Mouse (Mus musculus): ENCODE data around the gene Rnf207. TPM values are rescaled to one million over a fixed set of nuclear protein-coding genes. Genes with fewer than 3 reads are reported as not detected.

The Rnf207 gene
- total RNA-seq, 2 experiments from 2014 or later, result 8.7 to 11.1 TPM

DNA sequence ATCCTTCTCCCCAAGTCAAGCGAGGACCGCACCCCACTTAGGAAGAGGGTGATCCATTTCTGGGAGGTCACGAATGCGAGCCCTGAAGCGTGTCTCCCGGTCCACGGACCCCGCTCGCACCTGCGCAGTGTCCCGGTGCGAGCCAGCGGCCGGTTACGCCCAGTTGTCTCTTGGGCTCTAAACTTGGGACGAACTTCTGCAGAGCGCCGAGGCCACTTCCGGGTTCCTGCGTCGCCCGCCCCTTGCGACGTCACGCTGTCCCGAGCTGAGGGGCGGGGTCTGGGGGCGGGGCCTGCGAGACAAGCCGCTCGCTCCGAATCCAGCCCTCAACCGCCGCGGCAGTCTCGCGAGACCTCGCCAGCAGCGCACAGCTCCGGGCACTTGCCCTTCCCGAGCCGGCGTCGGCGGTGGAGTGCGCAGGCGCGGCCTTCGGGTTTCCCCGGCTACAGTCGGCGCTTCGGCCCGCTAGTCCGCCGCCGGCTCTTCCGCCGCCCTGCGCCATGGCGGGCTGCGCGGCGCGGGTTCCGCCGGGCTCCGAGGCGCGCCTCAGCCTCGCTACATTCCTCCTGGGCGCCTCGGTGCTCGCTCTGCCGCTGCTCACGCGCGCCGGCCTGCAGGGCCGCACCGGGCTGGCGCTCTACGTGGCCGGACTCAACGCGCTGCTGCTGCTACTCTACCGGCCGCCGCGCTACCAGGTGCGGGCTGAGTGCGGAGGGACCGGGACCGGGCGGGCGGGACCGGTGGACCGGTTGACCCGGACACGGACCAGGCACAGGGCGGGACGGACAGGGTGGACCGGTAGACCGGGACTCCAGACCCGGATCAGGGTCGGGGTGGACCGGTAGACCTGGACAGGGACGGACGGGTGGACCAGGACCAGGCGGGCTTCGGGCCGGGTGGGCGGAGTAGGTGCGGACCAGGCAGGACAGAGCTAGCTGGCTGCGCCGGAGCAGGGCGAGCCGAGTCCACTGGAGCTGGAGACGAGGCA is 21.6 kb downstream of the Rnf207 start, which contains the start of gene Icmt:
TSS of gene Icmt (plus strand) at position 354 of the 988 bp plus-strand sequence.
- DNase-seq (ENCODE audit: low spot score in 2 of 2), result peak; percentile 99

DNA sequence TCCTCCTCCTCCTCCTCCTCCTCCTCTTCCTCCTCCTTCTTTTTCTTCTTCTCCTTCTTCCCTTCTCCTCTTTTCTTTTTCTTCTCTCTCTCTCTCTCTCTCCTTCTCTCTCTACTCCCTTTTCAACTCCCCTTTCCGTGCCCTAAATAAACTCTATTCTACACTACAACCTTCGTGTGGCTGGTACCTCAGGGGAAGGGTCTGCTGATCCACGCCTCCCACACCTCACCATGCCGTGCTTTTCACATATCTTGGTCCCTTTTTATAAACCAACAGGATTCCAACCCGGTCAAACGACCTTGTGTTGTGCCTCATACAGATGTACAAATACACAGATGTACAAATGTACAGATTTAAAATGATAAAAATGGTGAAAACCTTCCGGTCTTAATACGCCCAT is 22.4 kb downstream of the Rnf207 start:
- intact Hi-C loops (cut with DNase I), result no loop called here
- no peak for DNase-seq (ENCODE audit: low spot score in 2 of 2)

More for the DNA sequence above, 21.6 kb downstream of the Rnf207 start, which contains the start of gene Icmt:
- intact Hi-C loops (cut with DNase I), result no loop called here

DNA sequence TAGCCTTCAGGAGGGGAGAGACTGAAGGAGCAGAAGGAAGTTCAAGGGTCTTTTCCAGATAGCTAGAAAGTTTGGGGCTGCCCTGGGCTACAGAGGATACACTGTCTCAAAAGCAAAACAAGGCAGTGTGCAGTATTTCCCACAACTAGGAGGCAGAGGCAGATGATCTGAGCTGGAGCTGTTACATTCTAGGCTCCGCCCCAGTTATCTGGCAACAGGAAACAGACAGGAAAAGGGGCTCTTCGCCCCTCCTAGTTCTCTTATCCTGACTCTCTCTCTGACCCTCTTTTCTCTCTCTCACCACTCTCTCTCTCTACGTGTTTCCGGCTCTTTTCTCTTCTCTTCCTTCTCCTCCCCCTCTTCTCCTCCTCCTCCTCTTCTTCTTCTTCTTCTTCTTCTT is 22.9 kb downstream of the Rnf207 start:
- no peak for DNase-seq (ENCODE audit: low spot score in 2 of 2)
- intact Hi-C loops (cut with DNase I), result no loop called here

DNA sequence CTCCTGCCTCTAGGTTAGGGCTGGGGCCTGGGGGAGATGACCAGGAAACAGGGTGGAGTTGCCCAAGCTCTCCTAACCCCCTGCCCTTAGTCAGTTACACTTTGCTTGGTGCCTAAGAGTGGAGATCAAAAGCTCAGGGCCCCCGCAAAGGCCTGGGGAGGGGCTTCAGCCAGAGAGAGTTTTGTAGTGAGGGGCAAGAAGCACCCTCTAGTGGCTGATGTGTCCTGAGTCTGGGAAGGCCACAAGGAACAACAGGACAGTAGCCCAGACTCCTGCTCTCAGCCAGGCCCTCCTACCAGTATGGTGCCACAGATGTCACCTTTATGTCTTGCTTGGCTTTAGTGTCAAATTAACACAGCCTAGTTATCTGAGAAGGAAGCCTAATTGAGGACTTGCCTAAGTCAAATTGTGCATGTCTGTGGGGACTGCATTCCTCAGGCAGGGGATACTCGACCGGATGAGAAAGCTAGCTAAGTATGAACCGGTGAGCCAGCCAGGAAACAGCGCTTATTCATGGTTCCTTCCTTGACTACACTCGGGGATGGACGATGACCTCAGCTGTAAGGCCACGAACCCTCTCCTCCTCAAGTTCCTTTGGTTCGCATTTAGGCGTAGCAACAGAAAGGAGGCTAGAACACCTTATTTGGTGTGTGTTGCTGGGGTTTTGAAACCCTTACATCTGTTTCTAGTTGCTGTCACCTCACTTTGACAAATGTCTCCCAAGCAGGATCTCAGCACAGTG is 24.4 kb downstream of the Rnf207 start:
- DNase-seq (ENCODE audit: low spot score in 2 of 2), result no peak
- intact Hi-C loops (cut with DNase I), result no loop called here

DNA sequence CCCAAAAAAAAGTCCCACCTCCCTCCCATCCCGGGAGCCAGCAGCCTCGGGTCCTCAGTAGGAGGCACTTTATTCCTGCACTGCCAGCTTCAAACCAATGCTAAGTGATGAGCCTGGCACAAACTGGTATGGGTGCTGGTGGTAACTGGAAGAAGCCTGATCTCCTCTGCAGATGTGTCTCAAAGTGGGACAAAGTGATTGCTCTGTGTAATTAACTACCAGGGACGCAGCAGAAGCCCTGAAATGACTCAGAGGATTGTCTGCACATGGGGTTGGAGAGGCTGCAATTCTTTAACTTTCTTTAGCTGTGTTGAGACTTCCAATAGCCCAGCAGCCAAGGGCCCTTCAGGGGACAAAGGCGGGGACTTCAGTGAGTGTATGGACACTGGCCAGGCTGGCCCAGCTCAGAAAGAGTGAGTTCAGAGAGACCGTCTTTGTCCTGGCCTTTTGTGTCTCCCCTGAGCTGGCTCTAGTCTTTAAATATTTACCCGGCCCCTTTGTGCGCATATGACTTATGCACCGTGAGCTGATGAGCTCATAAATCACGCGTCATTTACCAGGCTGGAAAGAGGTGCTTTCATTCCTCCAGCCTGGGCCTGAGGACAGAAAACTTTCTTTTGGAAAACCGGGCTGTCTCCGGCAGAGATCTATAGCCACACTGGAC is 26.6 kb downstream of the Rnf207 start:
- DNase-seq (ENCODE audit: low spot score in 2 of 2), result no peak

DNA sequence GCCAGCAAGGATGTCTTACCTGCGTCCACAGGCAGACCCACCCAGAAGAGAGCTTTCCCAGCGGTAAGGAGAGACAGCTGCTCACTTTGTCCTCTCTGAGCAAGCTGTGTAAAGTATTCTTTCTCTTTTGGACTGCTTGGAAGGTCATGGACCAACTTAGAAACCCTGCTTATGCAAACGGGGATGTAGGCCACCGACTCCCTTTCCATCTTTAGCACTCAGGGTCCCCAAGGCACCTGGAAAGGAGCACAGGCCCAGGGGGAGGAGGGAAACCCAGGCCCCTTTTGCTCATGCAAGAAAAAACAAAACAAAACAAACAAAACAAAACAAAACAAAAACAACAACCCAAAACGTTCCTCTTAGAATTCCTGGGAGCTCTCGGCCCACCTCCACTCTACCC is 27.2 kb downstream of the Rnf207 start, which contains the start of gene Hes3:
TSS of gene Hes3 (minus strand) at position 101 of the 400 bp plus-strand sequence.
- no peak for DNase-seq (ENCODE audit: low spot score in 2 of 2)
- intact Hi-C loops (cut with DNase I), result no loop called here

More for the DNA sequence above, 26.6 kb downstream of the Rnf207 start:
- intact Hi-C loops (cut with DNase I), result no loop called here

DNA sequence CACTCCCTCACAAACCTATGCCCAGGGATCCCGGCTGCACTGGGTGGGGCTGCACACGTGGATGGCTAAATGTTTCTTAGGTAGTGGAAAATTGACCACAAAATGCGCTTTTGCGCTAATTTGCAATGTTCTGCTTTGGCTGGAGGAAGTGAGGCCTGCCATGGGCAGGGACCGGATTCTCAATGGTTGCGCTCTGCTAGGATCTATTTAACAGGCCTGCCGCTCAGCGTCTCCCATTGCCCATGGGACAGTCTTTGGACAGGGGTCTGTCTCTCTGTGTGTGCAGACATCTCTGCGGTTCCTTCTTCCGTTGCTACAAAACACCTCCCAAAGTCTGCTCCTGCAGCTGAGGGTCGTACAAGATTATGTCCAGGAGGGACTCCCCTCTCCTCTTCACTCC is 27.8 kb downstream of the Rnf207 start:
- intact Hi-C loops (cut with DNase I), result no loop called here
- no peak for DNase-seq (ENCODE audit: low spot score in 2 of 2)

DNA sequence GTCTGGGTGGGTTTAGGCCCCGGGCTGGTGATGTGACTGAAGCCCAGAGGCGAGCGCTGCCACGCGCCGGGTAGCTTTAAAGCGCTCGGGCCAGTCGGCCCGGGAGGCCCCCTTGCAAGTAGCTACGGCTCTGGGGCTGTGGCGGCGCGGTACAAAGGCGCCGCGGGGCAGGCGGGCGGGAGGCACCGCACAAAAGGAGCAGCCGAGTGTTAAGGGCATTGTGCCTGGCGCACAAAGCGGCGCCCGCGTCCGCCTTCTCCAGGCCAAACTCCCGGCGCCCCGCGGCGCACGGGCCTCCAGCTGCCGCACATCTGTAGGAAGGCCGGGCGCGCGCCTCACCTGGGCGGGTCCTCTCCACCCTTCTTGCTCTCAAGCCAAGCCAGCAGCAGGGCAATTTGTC is 28.4 kb downstream of the Rnf207 start:
- DNase-seq (ENCODE audit: low spot score in 2 of 2), result no peak
- intact Hi-C loops (cut with DNase I), result no loop called here

DNA sequence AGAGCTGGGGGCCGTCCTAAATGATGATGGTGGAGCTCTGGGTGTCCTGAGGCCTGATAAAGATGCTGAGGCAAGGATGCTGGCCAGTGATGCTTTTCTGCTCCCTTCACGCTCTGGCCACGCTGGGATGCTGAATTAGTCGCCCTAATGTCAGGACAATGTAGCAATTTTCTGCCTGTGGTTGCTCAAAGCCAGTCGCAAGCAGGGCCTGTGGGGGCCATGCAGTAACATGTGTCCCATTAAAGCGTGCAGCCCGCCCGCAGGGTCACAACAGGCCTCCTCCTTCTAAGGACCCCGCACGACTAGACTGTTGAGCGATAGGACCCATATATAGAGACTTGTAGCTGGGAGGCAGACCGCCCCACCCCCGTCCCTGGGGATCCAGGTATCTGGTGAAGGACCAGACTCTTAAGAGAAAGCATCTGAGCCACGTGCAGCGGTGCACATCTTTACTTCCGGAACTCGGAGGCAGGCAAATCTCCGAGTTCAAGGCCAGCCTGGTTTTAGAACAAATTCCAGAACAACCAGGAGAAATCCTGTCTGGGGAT is 30.3 kb downstream of the Rnf207 start:
- intact Hi-C loops (cut with DNase I), result loop anchor here (10.0 kb wide), 1 partner anchor 114 kb away; the partner anchor contains the start of gene Acot7
- no peak for DNase-seq (ENCODE audit: low spot score in 2 of 2)

DNA sequence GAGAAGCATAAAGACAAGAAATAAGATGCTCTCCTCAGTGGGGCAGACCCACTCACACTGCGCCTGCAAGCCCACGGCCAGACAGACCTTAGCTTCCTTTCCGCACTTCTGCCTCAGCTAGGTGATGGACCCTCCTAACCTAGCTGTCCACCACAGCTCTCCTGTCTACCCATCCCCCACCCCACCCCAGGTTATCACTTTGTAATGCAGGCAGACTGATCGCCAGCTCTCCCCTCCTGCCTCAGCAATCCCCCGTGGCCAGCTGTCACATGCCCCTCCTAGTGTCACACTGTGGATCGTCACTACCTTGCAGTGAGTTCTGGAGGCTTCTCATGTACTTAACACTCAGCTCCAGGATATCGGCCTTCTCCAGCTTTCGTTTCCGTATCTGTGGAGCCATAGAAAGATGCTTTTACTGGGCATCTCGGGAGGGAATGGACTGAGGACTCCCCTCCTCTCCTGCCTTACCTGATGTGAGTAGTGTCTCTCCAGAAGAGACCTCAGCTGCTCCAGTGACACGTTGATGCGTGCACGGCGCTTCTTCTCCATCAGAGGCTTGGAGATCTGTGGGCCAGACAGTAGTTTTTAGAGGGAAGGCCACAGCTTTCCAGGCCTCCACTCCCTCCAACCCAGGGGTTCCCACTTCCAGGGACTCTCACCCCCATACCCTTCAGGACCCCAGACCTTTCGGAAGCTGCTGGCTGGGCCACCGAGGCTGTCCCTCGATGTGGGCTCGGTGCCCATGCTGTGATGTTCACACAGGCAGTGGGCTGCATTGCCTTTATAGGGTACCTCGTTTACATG is 31.3 kb downstream of the Rnf207 start:
- DNase-seq (ENCODE audit: low spot score in 2 of 2), result no peak

DNA sequence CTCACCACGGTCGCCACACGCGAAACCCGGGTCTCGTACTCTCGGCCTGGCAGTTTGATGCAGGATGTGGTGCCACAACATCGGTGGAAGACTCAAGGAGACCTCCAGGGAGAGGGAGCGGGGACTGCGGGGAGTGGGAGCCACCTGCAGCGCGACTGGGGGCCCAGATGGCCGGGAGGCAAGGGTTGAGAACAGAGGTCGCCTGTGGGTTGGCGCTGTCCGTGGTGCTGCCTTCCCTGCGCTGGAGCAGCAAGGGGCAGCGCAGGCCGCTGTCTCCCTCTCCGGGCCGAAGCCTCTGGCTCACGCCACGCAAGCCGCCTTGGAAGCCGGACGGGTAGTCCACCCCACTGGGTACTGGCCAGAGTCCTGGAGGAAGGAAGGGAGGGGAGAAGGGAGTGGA is 31.9 kb downstream of the Rnf207 start:
- no peak for DNase-seq (ENCODE audit: low spot score in 2 of 2)
- intact Hi-C loops (cut with DNase I), result loop anchor here (10.0 kb wide), 1 partner anchor 112 kb away; the partner anchor contains the start of gene Acot7

More for the DNA sequence above, 31.3 kb downstream of the Rnf207 start:
- intact Hi-C loops (cut with DNase I), result loop anchor here (10.0 kb wide), 1 partner anchor 113 kb away; the partner anchor contains the start of gene Acot7

DNA sequence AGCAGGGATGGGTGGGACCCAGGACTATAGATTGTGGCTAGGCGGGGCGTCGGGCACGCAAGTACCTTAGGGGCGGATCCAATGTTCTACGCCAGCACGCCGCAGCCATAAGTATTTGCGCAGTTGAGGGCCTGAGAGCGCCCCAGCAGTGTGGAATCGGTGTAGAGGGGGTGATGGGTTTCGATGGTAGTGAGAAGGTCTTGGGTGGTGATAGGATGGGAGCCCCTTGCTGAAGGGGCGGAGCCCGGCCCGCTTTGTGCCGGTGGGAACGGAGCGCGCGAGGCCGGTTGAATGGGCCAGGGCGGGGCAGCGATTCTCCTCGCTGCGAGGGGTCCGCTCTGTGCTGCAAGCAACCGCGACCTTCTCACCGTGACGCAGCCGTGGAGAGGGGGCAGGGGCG is 32.6 kb downstream of the Rnf207 start:
- DNase-seq (ENCODE audit: low spot score in 2 of 2), result peak; percentile 47 to 67
- intact Hi-C loops (cut with DNase I), result loop anchor here (10.0 kb wide), 1 partner anchor 111 kb away; the partner anchor contains the start of gene Acot7

DNA sequence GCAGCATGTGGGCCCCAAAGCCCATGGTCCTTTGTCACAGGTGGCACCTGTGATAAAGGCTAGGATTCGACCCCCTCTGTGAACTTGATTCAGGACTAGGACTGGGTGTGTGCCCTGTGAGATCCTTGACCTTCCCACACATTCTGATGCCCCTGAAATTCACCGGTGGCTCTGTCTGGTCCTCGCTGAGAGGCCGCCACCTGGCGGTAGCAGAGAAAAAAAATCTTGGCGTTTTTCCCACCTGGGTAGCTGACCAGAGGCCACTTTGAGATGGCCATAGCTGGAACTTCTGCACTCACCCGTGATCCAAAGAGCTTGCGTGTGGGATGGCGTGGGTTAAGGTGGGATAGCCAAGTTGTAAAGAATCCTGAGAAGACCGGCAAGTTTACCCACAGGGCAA is 33.3 kb downstream of the Rnf207 start:
- DNase-seq (ENCODE audit: low spot score in 2 of 2), result peak; percentile 47 to 56
- intact Hi-C loops (cut with DNase I), result loop anchor here (10.0 kb wide), 1 partner anchor 111 kb away; the partner anchor contains the start of gene Acot7

DNA sequence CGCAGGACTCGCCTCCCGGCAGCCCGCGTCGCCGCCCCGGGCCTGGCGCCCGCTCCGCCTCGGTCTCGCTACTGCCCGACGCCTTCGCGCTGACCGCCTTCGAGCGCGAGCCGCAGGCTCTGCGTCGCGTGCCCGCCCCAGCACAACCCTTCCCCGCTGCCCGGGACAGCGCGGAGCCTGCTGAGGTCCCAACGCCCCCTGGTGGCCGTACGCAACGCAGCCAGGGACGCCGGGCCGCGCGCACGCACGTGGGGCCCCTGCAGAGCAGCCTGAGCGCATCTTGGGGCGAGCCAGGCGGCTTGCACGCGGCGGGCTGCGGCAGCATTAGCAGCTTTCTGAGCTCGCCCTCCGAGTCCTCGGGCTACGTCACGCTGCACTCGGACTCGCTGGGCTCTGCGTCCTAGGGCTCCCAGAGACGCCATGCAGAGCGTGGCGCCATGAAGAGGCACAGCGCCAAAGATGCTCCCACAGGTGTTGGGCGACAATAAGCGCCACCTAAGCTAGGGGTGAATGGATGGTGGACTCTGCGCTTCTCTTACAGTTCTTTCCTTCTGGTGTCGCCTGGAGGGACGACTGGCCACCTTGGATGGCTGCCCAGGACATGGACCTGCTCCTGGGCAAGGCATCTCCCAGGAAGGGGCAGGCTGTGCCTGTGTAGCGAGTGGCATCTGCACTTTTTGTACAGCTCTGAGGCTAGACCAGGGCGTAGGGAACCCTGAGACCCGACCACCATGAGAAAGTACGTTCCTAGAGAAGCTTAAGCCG is 35.4 kb downstream of the Rnf207 start:
- intact Hi-C loops (cut with DNase I), result loop anchor here (1.0 to 10.0 kb wide), 2 partner anchors 69 to 109 kb away; partner anchors contain the start of gene Acot7

DNA sequence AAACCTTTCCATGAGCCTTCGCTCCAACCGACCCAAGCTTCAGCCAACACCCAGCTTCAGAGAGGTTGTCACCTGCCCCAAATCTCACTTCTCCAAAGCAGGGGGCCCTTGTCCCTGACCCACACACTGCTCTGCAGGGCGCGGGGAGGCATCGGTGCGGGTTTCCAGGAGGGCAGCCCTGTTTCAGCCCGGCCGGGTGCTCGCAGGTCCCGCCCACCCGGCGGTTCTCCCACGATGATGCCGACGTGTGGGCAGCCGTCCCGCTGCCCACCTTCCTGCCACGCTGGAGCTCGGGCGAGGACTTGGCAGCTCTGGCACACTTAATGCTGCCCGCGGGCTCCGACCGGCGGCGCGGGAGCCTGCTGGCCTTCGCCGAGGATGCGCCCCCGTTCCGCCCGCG is 36.1 kb downstream of the Rnf207 start:
- DNase-seq (ENCODE audit: low spot score in 2 of 2), result no peak
- intact Hi-C loops (cut with DNase I), result loop anchor here (1.0 to 10.0 kb wide), 2 partner anchors 68 to 108 kb away; partner anchors contain the start of gene Acot7

More for the DNA sequence above, 35.4 kb downstream of the Rnf207 start:
- DNase-seq (ENCODE audit: low spot score in 2 of 2), result peak; percentile 84 to 85

DNA sequence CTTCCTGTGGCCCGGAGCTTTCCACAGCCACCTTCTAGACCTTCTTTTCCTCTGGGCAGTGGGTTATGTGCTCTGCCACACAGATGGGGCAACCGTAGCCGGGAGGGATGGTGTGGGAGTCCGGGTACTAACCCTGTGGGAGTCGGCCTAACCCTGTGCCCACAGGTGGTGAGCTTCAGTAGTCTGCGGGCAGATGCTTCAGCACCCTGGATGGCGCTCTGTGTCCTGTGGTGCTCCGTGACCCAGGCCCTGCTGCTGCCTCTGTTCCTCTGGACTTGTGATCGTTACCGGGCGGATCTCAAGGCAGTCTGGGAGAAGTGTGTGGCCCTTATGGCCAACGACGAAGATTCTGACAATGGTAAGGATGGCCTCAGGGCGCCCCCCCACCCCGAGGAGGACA is 37.2 kb downstream of the Rnf207 start:
- intact Hi-C loops (cut with DNase I), result loop anchor here (10.0 kb wide), 1 partner anchor 107 kb away; the partner anchor contains the start of gene Acot7
- DNase-seq (ENCODE audit: low spot score in 2 of 2), result no peak

DNA sequence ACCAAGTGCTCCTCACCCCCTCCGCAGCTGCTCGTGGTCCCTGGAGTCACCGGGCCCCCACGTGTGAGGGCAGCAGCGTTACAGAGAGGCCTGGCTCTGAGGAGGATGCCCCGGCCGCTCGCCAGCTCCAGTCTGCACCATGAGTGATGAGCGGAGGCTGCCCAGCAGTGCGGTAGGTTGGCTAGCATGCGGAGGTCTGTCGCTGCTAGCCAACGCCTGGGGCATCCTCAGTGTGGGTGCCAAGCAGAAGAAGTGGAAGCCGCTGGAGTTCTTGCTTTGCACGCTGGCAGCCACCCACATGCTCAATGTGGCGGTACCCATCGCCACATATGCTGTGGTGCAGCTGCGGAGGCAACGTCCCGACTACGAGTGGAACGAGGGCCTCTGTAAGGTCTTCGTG is 39.8 kb downstream of the Rnf207 start:
- peak in 1 of 2 experiments; percentile 81 for DNase-seq (ENCODE audit: low spot score in 2 of 2)
- intact Hi-C loops (cut with DNase I), result no loop called here
